Mouse (Mus musculus) limb, embryonic 10.5 days (tissue): Measurements from ENCODE around the gene Inpp5a. TPM values are rescaled to one million over a fixed set of nuclear protein-coding genes. Genes with fewer than 3 reads are reported as not detected.

Experiments
- DNase-seq: peaks from one replicate; pipeline ENCODE4 v3.0.0-alpha.2; 2017; ENCODE audit warnings: low spot score
- H3K27ac ChIP-seq: fragments of 300-500 bp; sonication (generic); 2 replicates; pipeline ENCODE4 v1.5.1; 2016; ENCODE audit warnings: mild to moderate bottlenecking
- H3K27me3 ChIP-seq: fragments of 300-500 bp; sonication (generic); 2 replicates; pipeline ENCODE4 v1.6.1; 2016; ENCODE audit warnings: low read depth, mild to moderate bottlenecking; ENCODE audit not compliant: poor library complexity, severe bottlenecking
- H3K36me3 ChIP-seq: fragments of 300-500 bp; sonication (generic); 2 replicates; pipeline ENCODE4 v1.6.1; 2016; ENCODE audit warnings: mild to moderate bottlenecking, moderate library complexity
- H3K4me1 ChIP-seq: fragments of 300-500 bp; sonication (generic); 2 replicates; pipeline ENCODE4 v1.6.1; 2016
- H3K4me3 ChIP-seq: fragments of 300-500 bp; sonication (generic); 2 replicates; pipeline ENCODE4 v1.5.1; 2016; ENCODE audit warnings: mild to moderate bottlenecking, moderate library complexity
- H3K9me3 ChIP-seq: fragments of 300-500 bp; sonication (generic); replicated peaks from 2 replicates; pipeline ENCODE4 v1.6.1; 2016; ENCODE audit warnings: mild to moderate bottlenecking
- WGBS: fragments of 180-500 bp; shearing (Covaris S2); methylation state at CpG from one replicate; pipeline ENCODE4 v1.1.7; 2016; 5-methylcytosine and 5-hydroxymethylcytosine counted together
- polyA plus RNA-seq: library from polyadenylated mRNA; unstranded; fragments of >200 nt; fragmentation: Nextera tagmentation; extraction: Ambion mirVana; gene quantifications from 2 replicates; pipeline ENCODE4 v1.2.1, GENCODE M21; 2016

Inpp5a gene
- polyA plus RNA-seq, 1 experiment from 2014 or later: 17.3 TPM

DNA sequence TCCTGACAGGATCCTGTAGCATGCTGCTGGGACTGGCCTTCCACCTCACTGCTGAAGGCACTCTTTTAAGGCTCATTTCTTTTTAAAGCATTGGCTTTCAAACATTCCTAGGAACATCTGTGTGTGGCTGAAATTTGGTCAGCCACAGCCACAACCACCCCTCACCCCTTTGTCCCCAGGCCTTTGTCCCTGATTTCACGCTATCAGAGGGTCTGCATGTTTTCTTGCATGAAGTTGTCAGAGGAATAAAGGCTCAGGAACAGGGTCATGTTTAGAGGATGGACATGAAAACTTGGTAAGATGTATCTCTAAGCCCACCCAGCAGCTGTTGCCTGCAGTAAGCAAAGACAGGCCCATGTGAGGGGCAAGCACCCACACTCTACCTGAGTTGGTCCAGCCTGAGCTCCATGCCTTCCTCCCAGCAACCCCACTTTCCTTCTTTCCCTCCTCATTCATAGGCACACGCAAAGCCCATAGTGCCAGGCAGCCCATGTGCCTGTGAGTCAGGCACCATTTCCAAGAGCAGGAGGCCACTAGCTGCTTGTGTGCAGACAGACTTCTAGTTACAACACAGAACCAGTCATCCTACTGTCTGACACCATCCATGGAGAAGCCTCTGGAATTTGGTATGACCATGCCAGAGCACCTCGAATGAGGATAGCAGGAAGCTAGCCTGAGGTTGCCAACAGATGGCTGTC lies 161.3 kb downstream of the Inpp5a start:
- Histone ChIP-seq H3K9me3 (no peaks in the 10 kb centered on the region), H3K36me3 (no peaks in the 10 kb centered on the region), H3K4me1 (peaks cover 9% of the 10 kb centered on the region; the same call in 1 of the 2 replicates), H3K27ac (no peak overlapping the region), H3K4me3 (no peak overlapping the region), H3K27me3 (no peaks in the 10 kb centered on the region)
- WGBS: 92% methylated on average over 3 of the region's 3 CpGs
- no peak for DNase-seq

DNA sequence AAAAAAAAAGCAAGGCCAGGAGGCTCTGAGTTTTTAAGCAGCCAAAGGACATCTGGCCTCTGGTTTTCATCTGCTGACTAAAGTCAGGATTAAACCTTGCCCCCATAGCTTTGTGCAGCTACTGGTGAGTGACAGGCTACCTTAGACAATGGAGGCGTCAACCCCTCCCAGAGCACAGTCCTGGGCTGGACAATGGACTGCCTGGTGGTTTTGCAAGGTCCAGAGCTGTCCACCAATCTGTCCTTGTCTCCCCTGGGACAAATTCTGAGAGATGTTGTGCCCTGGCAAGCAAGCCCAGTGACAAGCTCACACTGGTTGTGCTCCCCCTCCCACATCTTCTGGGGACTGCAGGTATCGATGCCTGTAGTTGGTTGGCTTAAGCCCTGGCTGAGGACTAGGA lies 162.6 kb downstream of the Inpp5a start:
- no peak overlapping the region for H3K27ac ChIP-seq
- H3K4me1 ChIP-seq: peaks cover 6% of the 10 kb centered on the region; the same call in 1 of the 2 replicates
- WGBS: 80% methylated on average over 2 of the region's 2 CpGs
- no peaks in the 10 kb centered on the region for H3K27me3 ChIP-seq
- no peaks in the 10 kb centered on the region for H3K9me3 ChIP-seq
- H3K4me3 ChIP-seq: no peak overlapping the region
- H3K36me3 ChIP-seq: no peaks in the 10 kb centered on the region
- no peak for DNase-seq

DNA sequence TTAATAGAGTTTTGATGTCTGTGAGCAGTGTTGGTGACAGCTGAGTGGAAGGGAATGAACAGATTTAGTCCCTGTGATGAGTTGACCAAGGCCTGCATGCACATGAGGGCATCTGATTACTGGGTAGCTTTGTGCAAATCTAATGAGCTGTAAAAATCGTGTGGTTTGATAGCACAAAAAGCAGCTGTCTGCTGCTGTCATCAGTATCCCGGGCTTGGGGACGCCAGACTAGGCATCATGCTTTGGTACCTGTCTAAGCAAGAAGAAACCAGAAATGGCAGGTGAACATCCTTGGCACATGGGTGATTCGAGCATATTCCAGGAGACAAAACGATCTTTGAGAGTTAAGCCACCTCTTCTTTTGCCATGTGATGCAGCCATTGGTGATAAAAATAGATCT lies 167.4 kb downstream of the Inpp5a start:
- DNase-seq: no peak

DNA sequence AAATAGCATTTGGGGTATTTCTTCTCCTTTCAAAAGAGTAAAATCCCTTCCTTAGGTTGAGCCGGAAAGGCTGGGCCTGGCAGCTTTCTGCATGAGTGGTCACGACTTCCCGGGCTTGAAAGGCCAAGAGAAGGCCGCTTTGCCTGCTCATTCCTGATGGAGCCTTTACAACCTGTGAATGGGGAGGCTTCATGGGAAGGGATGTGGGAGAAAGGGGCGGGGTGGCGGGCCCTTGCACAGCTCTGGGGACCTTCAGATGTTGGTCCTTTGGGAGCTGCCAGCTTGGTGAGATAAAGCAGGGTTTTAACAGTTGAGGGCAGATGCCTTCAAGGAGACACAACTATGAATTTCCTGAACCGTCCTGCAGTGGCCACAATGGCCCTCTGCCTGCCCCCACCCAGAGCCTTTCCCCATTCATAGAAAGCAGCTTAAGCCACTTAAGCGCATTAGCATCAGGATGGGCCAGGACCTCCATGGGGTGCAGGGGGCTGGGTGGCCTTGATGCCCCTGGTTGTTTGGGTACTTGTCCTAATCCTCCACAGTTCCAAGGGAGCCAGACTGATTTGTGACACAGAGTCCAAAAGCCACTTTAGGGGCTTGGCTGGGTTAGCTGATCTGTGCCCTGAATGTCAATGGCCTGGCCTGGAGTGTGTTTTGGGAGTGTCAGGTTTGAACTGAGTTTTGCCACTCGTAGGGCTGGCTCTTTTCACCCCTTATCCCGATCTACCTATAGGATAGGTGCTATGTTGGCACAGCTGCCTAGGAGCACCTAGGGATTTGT lies 168.0 kb downstream of the Inpp5a start:
- Histone ChIP-seq H3K36me3 (no peaks in the 10 kb centered on the region), H3K9me3 (no peaks in the 10 kb centered on the region), H3K27me3 (no peaks in the 10 kb centered on the region), H3K4me3 (no peak overlapping the region), H3K4me1 (no peaks in the 10 kb centered on the region), H3K27ac (no peak overlapping the region)
- whole genome bisulfite sequencing: 38% methylated on average over 10 of the region's 10 CpGs
- DNase-seq: no peak

More for the DNA sequence above, 167.4 kb downstream of the Inpp5a start:
- H3K36me3 ChIP-seq: no peaks in the 10 kb centered on the region
- H3K4me1 ChIP-seq: no peaks in the 10 kb centered on the region
- no peak overlapping the region for H3K4me3 ChIP-seq
- H3K27ac ChIP-seq: no peak overlapping the region
- H3K27me3 ChIP-seq: no peaks in the 10 kb centered on the region
- WGBS: 76% methylated on average over 5 of the region's 5 CpGs
- H3K9me3 ChIP-seq: no peaks in the 10 kb centered on the region

- Histone ChIP-seq H3K4me3 (no peak overlapping the region), H3K4me1 (no peaks in the 10 kb centered on the region), H3K36me3 (no peaks in the 10 kb centered on the region), H3K27me3 (no peaks in the 10 kb centered on the region), H3K27ac (no peak overlapping the region), H3K9me3 (no peaks in the 10 kb centered on the region)
- WGBS: 91% methylated on average over 10 of the region's 10 CpGs
- no peak for DNase-seq
Measured at GRCm38 (mm10) chr7:139559659-139560058, 170.8 kb downstream of the Inpp5a start.

DNA sequence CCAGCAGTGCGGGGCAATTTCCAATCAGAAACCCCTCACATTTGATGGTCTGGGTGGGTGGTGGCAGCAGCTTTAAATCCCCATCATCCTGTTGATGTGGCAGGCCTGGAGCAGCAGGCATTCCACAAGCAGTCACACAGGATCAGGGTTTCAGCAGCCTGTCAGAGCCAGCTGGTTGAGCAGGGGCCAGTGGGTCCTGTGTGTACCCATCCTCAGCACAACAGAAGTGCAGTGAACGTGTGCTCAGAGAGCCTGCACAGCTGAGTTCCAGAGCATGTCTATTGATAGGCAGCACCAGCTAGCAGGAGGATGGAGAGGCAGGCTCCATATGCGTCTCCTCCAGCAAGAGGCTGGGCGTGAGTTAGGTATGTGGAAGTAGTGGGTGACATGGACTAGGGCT lies 174.5 kb downstream of the Inpp5a start:
- Histone ChIP-seq H3K9me3 (no peaks in the 10 kb centered on the region), H3K4me1 (no peaks in the 10 kb centered on the region), H3K4me3 (no peak overlapping the region), H3K27me3 (no peaks in the 10 kb centered on the region), H3K27ac (no peak overlapping the region), H3K36me3 (no peaks in the 10 kb centered on the region)
- DNase-seq: no peak
- 82% methylated on average over 4 of the region's 4 CpGs for WGBS

DNA sequence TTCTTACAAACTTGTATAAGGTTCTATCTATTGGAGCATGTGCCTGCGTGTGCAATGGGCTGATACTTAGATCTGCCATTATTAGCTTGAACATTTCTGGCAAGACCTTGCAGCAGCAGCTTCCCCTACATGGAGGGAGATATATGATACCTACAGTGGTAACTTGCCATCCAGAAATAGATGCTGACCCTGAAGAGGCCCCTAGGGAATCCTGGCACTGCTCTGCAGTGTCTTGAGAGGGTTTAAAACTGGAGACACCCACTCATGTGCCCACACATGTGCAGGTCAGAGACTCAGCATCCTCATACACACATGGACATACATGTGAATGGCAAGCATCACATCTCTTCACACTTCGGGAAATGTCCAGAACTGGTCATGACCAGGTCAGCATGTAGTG lies 175.3 kb downstream of the Inpp5a start:
- no peak for DNase-seq
- no peak overlapping the region for H3K27ac ChIP-seq
- no peaks in the 10 kb centered on the region for H3K27me3 ChIP-seq
- 88% methylated on average over 2 of the region's 2 CpGs for WGBS
- no peak overlapping the region for H3K4me3 ChIP-seq
- no peaks in the 10 kb centered on the region for H3K36me3 ChIP-seq
- H3K9me3 ChIP-seq: no peaks in the 10 kb centered on the region
- H3K4me1 ChIP-seq: no peaks in the 10 kb centered on the region

- Histone ChIP-seq H3K27ac (no peak overlapping the region), H3K4me1 (no peaks in the 10 kb centered on the region), H3K9me3 (no peaks in the 10 kb centered on the region), H3K4me3 (no peak overlapping the region), H3K27me3 (0 out of 2 replicates have a peak, but pooled peaks cover 2% of the 10 kb centered on the region), H3K36me3 (no peaks in the 10 kb centered on the region)
- WGBS: 85% methylated on average over 6 of the region's 6 CpGs
- DNase-seq: no peak
Measured at GRCm38 (mm10) chr7:139565998-139566397, 177.1 kb downstream of the Inpp5a start.

DNA sequence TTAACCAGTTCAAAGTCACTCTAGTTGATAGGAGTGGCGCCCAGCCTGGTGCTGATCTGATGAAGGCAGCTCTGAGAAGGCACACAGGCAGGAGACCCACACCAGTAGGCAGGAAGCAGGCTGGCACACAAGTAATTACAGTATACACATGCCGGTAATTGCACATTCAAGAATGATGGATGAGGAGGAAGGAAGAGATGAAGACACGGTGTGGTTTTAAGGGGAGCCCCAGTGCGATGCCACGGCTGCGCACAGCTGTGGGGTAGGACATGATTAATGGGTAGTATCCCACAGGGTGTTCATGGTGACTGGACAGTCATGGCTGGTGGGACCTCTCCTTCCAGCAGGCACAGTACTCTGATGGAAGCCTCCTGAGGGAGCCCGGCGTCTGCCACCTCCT lies 177.6 kb downstream of the Inpp5a start:
- WGBS: 74% methylated on average over 8 of the region's 8 CpGs
- no peak for DNase-seq
- Histone ChIP-seq H3K4me1 (no peaks in the 10 kb centered on the region), H3K9me3 (no peaks in the 10 kb centered on the region), H3K27me3 (0 out of 2 replicates have a peak, but pooled peaks cover 4% of the 10 kb centered on the region), H3K36me3 (no peaks in the 10 kb centered on the region), H3K4me3 (no peak overlapping the region), H3K27ac (no peak overlapping the region)

DNA sequence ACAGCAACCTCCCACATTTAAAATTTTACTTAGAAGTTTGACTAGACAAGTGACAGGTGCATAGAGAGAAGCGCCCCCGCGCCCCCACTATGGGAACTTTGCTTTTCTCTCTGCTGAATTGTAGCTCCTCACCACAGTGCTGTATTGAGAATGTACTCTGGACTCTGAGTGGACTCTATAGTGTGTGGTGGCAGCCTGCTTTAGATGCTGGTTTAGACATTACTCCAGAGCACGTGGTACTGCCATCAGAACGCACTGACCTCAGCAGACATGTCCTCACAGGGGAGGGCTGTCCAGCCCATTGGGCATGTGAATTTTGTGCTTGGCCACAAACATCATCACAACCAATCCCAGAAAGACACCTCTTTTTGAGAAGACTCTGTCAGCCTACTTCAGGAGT lies 181.9 kb downstream of the Inpp5a start:
- no peak overlapping the region for H3K27ac ChIP-seq
- peaks cover 27% of the 10 kb centered on the region for H3K27me3 ChIP-seq
- 90% methylated on average over 5 of the region's 5 CpGs for WGBS
- no peaks in the 10 kb centered on the region for H3K4me1 ChIP-seq
- no peaks in the 10 kb centered on the region for H3K9me3 ChIP-seq
- no peak overlapping the region for H3K4me3 ChIP-seq
- DNase-seq: no peak
- H3K36me3 ChIP-seq: no peaks in the 10 kb centered on the region

GRCm38 (mm10) chr7:139572665-139573064 lies 183.8 kb downstream of the Inpp5a start:
- H3K4me3 ChIP-seq: no peak overlapping the region
- no peaks in the 10 kb centered on the region for H3K36me3 ChIP-seq
- H3K9me3 ChIP-seq: no peaks in the 10 kb centered on the region
- no peak overlapping the region for H3K27ac ChIP-seq
- DNase-seq: no peak
- 82% methylated on average over 3 of the region's 3 CpGs for WGBS
- H3K4me1 ChIP-seq: no peaks in the 10 kb centered on the region
- H3K27me3 ChIP-seq: peaks cover 46% of the 10 kb centered on the region

DNA sequence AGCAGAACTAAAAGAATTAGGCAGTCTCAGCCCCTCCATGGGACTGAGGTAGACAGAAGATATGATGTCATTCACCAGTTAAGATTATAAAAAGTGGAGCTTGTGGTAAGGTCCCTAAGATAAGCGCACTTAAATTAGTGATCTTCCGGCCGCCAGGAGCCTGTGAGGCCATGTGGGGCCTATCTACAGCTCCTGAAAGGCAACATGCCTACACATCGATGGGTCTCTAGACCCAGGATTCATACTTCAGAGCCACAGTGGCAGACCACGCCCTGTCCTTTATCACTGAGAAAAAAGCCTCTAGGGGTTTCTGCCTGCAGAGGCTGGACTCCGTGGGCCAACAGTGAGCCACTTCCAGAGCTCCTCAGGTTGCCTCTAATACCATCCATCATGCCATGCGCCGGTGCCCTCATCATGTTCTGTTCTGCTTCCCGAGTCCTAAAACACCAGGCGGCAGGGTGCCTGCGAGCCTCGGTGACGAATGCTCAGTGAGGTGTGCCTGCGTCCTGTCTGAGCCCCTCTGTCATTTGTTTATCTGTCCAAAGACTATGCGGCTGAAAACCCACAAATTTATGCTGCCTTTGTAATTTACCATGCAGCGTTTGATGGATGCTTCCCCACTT lies 187.3 kb downstream of the Inpp5a start:
- 78% methylated on average over 16 of the region's 16 CpGs for WGBS
- no peaks in the 10 kb centered on the region for H3K9me3 ChIP-seq

DNA sequence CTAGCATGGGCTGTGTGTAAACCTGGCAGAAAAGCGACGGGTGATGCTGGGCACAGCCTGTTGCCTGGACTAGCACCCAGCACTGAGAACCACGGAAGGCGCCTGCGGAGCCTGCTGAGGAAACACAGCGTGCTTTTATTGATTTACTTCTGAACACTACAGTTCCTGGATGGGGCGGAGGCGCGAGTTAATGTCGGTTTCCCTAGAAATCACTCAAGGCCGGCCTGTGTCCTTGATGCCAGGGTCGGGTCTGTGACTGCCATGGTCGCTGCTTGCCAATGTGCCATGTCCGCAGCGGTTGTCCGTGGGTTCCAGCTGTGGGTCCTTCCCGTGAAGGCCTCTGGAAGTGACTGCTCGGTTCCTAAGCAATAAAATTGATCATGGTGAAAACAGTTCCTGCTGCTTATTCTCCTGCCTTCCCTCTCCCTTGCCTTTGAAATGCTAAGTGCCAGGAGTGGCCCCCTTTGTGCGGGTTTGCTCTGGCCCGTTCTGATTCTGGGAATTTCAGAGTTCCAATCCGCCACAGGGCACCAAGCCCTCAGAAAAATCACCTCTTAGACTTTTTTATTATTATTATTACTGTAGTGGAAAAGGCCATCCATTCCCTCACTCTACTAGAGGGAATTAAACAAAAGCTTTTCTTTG lies 190.5 kb downstream of the Inpp5a start:
- no peak overlapping the region for H3K27ac ChIP-seq
- no peaks in the 10 kb centered on the region for H3K9me3 ChIP-seq
- no peak for DNase-seq
- H3K4me1 ChIP-seq: peaks cover 32% of the 10 kb centered on the region
- no peak overlapping the region for H3K4me3 ChIP-seq
- WGBS: 51% methylated on average over 21 of the region's 21 CpGs
- no peaks in the 10 kb centered on the region for H3K36me3 ChIP-seq
- H3K27me3 ChIP-seq: peaks cover 100% of the 10 kb centered on the region

More for the DNA sequence above, 187.3 kb downstream of the Inpp5a start:
- Histone ChIP-seq H3K4me1 (peaks cover 5% of the 10 kb centered on the region), H3K27ac (no peak overlapping the region), H3K4me3 (no peak overlapping the region), H3K27me3 (peaks cover 78% of the 10 kb centered on the region), H3K36me3 (no peaks in the 10 kb centered on the region)
- DNase-seq: no peak
